Mouse (Mus musculus) stomach, postnatal 0 days (tissue): ENCODE data around the gene Cpm. TPM values are rescaled to one million over a fixed set of nuclear protein-coding genes. Genes with fewer than 3 reads are reported as not detected.

Experiments used
- ATAC-seq: fragments of 200-750 bp; cut with Nextera tagmentation; 2 replicates; pipeline ENCODE4 v1.8.0; 2017; ENCODE audit not compliant: low FRiP score, low TSS enrichment
- DNase-seq: peaks from one replicate; pipeline ENCODE4 v3.0.0-alpha.2; 2016; ENCODE audit warnings: low spot score
- H3K27ac ChIP-seq: fragments of 300-500 bp; sonication (generic); replicated peaks from 2 replicates; pipeline ENCODE4 v1.5.1; 2014; ENCODE audit warnings: mild to moderate bottlenecking, control low read depth
- H3K27me3 ChIP-seq: fragments of 300-500 bp; sonication (generic); 2 replicates; pipeline ENCODE4 v1.6.1; 2014; ENCODE audit warnings: low read length; ENCODE audit not compliant: control insufficient read depth, insufficient read depth
- H3K36me3 ChIP-seq: fragments of 300-500 bp; sonication (generic); 2 replicates; pipeline ENCODE4 v1.6.1; 2014; ENCODE audit warnings: low read length, mixed read lengths; ENCODE audit not compliant: control insufficient read depth, insufficient read depth
- H3K4me1 ChIP-seq: fragments of 300-500 bp; sonication (generic); replicated peaks from 2 replicates; pipeline ENCODE4 v1.6.1; 2014; ENCODE audit warnings: antibody characterized with exemption; ENCODE audit not compliant: control insufficient read depth, insufficient read depth
- H3K4me2 ChIP-seq: fragments of 300-500 bp; sonication (generic); replicated peaks from 2 replicates; pipeline ENCODE4 v1.6.1; 2014; ENCODE audit warnings: low read depth, mild to moderate bottlenecking, control low read depth, moderate library complexity
- H3K4me3 ChIP-seq: fragments of 300-500 bp; sonication (generic); 2 replicates; pipeline ENCODE4 v1.5.1; 2014; ENCODE audit warnings: low read depth, low read length, control low read depth
- H3K9ac ChIP-seq: fragments of 300-500 bp; sonication (generic); 2 replicates; pipeline ENCODE4 v1.6.1; 2014; ENCODE audit warnings: mild to moderate bottlenecking, low read length, control low read depth, mixed read lengths
- H3K9me3 ChIP-seq: fragments of 300-500 bp; sonication (generic); 2 replicates; pipeline ENCODE4 v1.6.1; 2016; ENCODE audit warnings: low read length; ENCODE audit not compliant: control insufficient read depth
- CTCF ChIP-seq: IDR thresholded peaks from 2 replicates; pipeline ENCODE4 v1.5.1; 2016; ENCODE audit warnings: antibody characterized with exemption, low read depth, mild to moderate bottlenecking, moderate library complexity
- EP300 ChIP-seq: optimal IDR thresholded peaks from 2 replicates; pipeline ENCODE3; 2016; ENCODE audit warnings: antibody characterized with exemption
- WGBS: fragments of 180-500 bp; shearing (Covaris S2); extraction: QIAGEN DNeasy Blood & Tissue Kit; methylation state at CpG from one replicate; pipeline ENCODE4 v1.1.7; 2014; 5-methylcytosine and 5-hydroxymethylcytosine counted together
- polyA plus RNA-seq: library from polyadenylated mRNA; unstranded; fragments of >200 nt; fragmentation: Nextera tagmentation; extraction: Ambion mirVana; gene quantifications from 2 replicates; pipeline ENCODE4 v1.2.1, GENCODE M21; 2015

The Cpm gene
- polyA plus RNA-seq, 1 experiment from 2014 or later: 22.9 TPM

DNA sequence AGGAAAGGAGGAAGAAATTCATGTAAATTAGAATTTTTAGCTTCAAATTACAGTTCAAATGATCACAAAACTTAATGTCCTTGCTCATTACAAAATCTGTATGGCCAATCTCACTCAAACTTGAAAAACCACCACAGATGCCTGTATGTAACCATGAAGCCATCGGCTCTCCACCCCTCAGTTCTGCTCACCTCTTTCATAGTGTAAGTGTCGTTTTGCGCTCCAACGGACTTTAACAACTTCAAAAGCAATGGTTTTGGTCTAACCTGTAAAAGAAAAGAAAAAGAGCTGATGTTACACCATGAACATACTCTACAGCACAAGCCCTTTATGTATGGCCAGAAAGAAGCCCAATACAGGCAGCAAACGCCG lies 75.7 kb downstream of the Cpm start:
- Histone ChIP-seq H3K4me1 (no peaks in the 10 kb centered on the region), H3K27me3 (no peaks in the 10 kb centered on the region), H3K27ac (no peak overlapping the region), H3K36me3 (peaks cover 19% of the 10 kb centered on the region), H3K4me2 (no peak overlapping the region), H3K9ac (no peak overlapping the region), H3K9me3 (no peaks in the 10 kb centered on the region), H3K4me3 (no peak overlapping the region)
- no peak for DNase-seq
- TF ChIP-seq EP300 (no peak), CTCF (no peak)
- no peak for ATAC-seq
- WGBS: 95% methylated on average over 6 of the region's 6 CpGs

GRCm38 (mm10) chr10:117705806-117706205 lies 76.5 kb downstream of the Cpm start:
- no peak overlapping the region for H3K4me3 ChIP-seq
- no peaks in the 10 kb centered on the region for H3K27me3 ChIP-seq
- ATAC-seq: no peak
- no peaks in the 10 kb centered on the region for H3K9me3 ChIP-seq
- peaks cover 13% of the 10 kb centered on the region for H3K36me3 ChIP-seq
- no peak overlapping the region for H3K27ac ChIP-seq
- H3K9ac ChIP-seq: no peak overlapping the region
- TF ChIP-seq EP300 (no peak), CTCF (no peak)
- no peak overlapping the region for H3K4me2 ChIP-seq
- H3K4me1 ChIP-seq: no peaks in the 10 kb centered on the region
- DNase-seq: no peak

GRCm38 (mm10) chr10:117706440-117706839 lies 77.1 kb downstream of the Cpm start:
- TF ChIP-seq EP300 (no peak), CTCF (no peak)
- ATAC-seq (no peak), DNase-seq (no peak)
- H3K27me3 ChIP-seq: no peaks in the 10 kb centered on the region
- peaks cover 13% of the 10 kb centered on the region for H3K36me3 ChIP-seq
- H3K4me2 ChIP-seq: no peak overlapping the region
- H3K9ac ChIP-seq: no peak overlapping the region
- no peak overlapping the region for H3K4me3 ChIP-seq
- no peaks in the 10 kb centered on the region for H3K4me1 ChIP-seq
- no peak overlapping the region for H3K27ac ChIP-seq
- H3K9me3 ChIP-seq: no peaks in the 10 kb centered on the region
- 83% methylated on average over 6 of the region's 6 CpGs for WGBS

- no peak for ATAC-seq
- no peaks in the 10 kb centered on the region for H3K27me3 ChIP-seq
- TF ChIP-seq EP300 (no peak), CTCF (no peak)
- no peak overlapping the region for H3K4me2 ChIP-seq
- no peak overlapping the region for H3K9ac ChIP-seq
- no peak for DNase-seq
- H3K4me3 ChIP-seq: no peak overlapping the region
- WGBS: 83% methylated on average over 2 of the region's 2 CpGs
- no peaks in the 10 kb centered on the region for H3K4me1 ChIP-seq
- H3K27ac ChIP-seq: no peak overlapping the region
- H3K9me3 ChIP-seq: no peaks in the 10 kb centered on the region
- peaks cover 7% of the 10 kb centered on the region for H3K36me3 ChIP-seq
Measured at GRCm38 (mm10) chr10:117707114-117707838, 78.0 kb downstream of the Cpm start.

DNA sequence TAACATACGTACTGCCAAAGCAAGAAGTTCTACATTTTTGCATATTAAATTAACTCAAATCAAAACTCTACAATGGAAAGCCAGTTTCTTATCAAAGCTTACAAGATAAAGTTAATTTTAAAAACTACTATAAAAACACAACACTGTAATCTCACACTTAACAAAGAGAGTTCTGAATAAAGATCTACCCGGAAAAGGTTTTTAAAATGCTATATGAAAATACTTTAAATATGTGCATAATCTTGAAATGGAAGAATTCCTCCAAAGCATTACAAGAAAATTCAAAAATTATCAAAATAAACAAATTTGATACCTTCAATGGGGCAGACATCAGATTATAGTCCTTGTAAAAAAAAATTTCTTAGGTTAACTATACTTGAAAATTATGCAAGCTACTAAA lies 79.1 kb downstream of the Cpm start:
- no peaks in the 10 kb centered on the region for H3K4me1 ChIP-seq
- no peak for TF ChIP-seq EP300
- TF ChIP-seq CTCF: no peak
- no peak overlapping the region for H3K4me2 ChIP-seq
- H3K36me3 ChIP-seq: peaks cover 5% of the 10 kb centered on the region
- DNase-seq (no peak), ATAC-seq (no peak)
- no peak overlapping the region for H3K9ac ChIP-seq
- H3K27me3 ChIP-seq: no peaks in the 10 kb centered on the region
- no peak overlapping the region for H3K27ac ChIP-seq
- H3K9me3 ChIP-seq: no peaks in the 10 kb centered on the region
- H3K4me3 ChIP-seq: no peak overlapping the region
- 95% methylated on average over 2 of the region's 2 CpGs for WGBS

DNA sequence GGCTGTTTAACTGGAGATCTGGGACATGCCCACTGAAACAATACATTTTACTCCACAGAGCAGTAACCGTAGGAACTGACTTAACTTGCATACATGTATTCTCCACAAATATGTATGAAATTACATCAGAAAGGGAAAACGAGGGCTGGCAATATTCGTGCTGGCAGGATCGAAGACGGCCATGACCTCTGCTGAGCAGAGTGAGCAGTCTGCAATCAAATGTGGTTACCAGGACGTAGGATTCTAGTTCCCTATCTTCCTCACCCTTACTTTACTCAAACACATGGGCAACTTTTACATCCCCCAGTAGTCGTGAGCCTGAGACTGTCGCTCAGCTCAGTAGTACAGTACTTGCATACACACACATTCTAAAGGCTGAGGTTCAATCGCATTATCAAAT lies 79.6 kb downstream of the Cpm start:
- WGBS: 64% methylated on average over 9 of the region's 9 CpGs

More for the DNA sequence above, 79.6 kb downstream of the Cpm start:
- H3K36me3 ChIP-seq: peaks cover 5% of the 10 kb centered on the region; the same call in 1 of the 2 replicates
- H3K27me3 ChIP-seq: no peaks in the 10 kb centered on the region
- no peak for DNase-seq
- no peaks in the 10 kb centered on the region for H3K9me3 ChIP-seq
- 0 out of 2 replicates have a peak overlapping the region, but pooled peaks have one; percentile 23 for H3K9ac ChIP-seq
- no peaks in the 10 kb centered on the region for H3K4me1 ChIP-seq
- TF ChIP-seq CTCF (no peak), EP300 (no peak)
- no peak overlapping the region for H3K27ac ChIP-seq
- H3K4me2 ChIP-seq: peak overlapping the region; percentile 70
- no peak for ATAC-seq
- H3K4me3 ChIP-seq: peak overlapping the region; percentile 97; the same call in 1 of the 2 replicates
